Mouse (Mus musculus) forebrain, postnatal 0 days (tissue): Measurements from ENCODE around the gene Trappc5. TPM values are rescaled to one million over a fixed set of nuclear protein-coding genes. Genes with fewer than 3 reads are reported as not detected.

ENCODE experiments used
- ATAC-seq: fragments of 200-750 bp; cut with Nextera tagmentation; 2 replicates; pipeline ENCODE4 v1.8.0; 2017; ENCODE audit warnings: mild to moderate bottlenecking, moderate library complexity
- DNase-seq: peaks from one replicate; pipeline ENCODE4 v3.0.0-alpha.2; 2015
- H3K27ac ChIP-seq: fragments of 300-500 bp; sonication (generic); 2 replicates; pipeline ENCODE4 v1.5.1; 2014; ENCODE audit warnings: low read depth, mild to moderate bottlenecking, antibody characterized with exemption, low read length, moderate library complexity, mixed read lengths
- H3K27me3 ChIP-seq: fragments of 300-500 bp; sonication (generic); 2 replicates; pipeline ENCODE4 v1.6.1; 2014; ENCODE audit warnings: mild to moderate bottlenecking, low read length, mixed read lengths; ENCODE audit not compliant: insufficient read depth
- H3K36me3 ChIP-seq: fragments of 300-500 bp; sonication (generic); 2 replicates; pipeline ENCODE4 v1.6.1; 2014; ENCODE audit warnings: mild to moderate bottlenecking, moderate library complexity; ENCODE audit not compliant: insufficient read depth
- H3K4me1 ChIP-seq: fragments of 300-500 bp; sonication (generic); 2 replicates; pipeline ENCODE4 v1.6.1; 2014; ENCODE audit warnings: antibody characterized with exemption; ENCODE audit not compliant: insufficient read depth
- H3K4me2 ChIP-seq: fragments of 300-500 bp; sonication (generic); 2 replicates; pipeline ENCODE4 v1.6.1; 2014; ENCODE audit warnings: low read depth, mild to moderate bottlenecking, moderate library complexity
- H3K4me3 ChIP-seq: fragments of 300-500 bp; sonication (generic); 2 replicates; pipeline ENCODE4 v1.5.1; 2014; ENCODE audit warnings: low read depth, low read length, mixed read lengths
- H3K9ac ChIP-seq: fragments of 300-500 bp; sonication (generic); 2 replicates; pipeline ENCODE4 v1.6.1; 2014; ENCODE audit warnings: mild to moderate bottlenecking
- H3K9me3 ChIP-seq: fragments of 300-500 bp; sonication (generic); 2 replicates; pipeline ENCODE4 v1.6.1; 2016; ENCODE audit warnings: low read length
- CTCF ChIP-seq: sonication (generic); IDR thresholded peaks from 2 replicates; pipeline ENCODE4 v1.5.1; 2016; ENCODE audit warnings: antibody characterized with exemption, control low read depth, low read depth
- WGBS: fragments of 180-500 bp; shearing (Covaris S2); extraction: QIAGEN DNeasy Blood & Tissue Kit; methylation state at CpG from one replicate; pipeline ENCODE4 v1.1.7; 2014; 5-methylcytosine and 5-hydroxymethylcytosine counted together
- polyA plus RNA-seq: library from polyadenylated mRNA; unstranded; fragments of >200 nt; fragmentation: Nextera tagmentation; extraction: Ambion mirVana; gene quantifications from 2 replicates; pipeline ENCODE4 v1.2.1, GENCODE M21; 2015
- total RNA-seq: library from RNA; depleted of rRNA; stranded (reverse); fragments of >200 nt; gene quantifications from 2 replicates; pipeline ENCODE4 v1.2.3, GENCODE M21; 2014; rRNA removed

The Trappc5 gene
- total and polyA plus RNA-seq, 2 experiments from 2014 or later: 68.5 to 70.5 TPM

DNA sequence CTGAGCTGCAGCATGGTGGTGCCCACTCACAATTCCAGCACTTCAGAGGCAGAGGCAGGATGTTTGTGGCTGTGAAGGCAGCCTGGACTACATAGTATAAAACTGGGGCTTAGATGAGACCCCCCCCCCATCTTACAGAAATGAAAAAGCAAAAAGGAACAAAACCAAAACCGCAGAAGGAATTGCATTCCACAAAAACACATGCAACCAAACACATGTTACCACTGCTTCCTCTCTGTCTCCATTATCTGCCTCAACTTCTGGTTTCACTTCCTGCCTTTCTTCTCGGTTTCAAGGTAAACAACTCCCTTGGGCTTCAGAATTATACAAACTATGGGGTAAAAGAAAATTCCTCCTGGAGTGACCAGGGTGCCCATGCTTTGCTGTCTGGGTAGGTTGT lies 35.5 kb downstream of the Trappc5 start:
- H3K4me1 ChIP-seq: no peaks in the 10 kb centered on the region
- no peaks in the 10 kb centered on the region for H3K9me3 ChIP-seq
- 67% methylated on average over 2 of the region's 2 CpGs for WGBS

GRCm38 (mm10) chr8:3717321-3717954 lies 41.3 kb downstream of the Trappc5 start:
- WGBS: 86% methylated on average over 12 of the region's 12 CpGs
- no peak for ATAC-seq
- Histone ChIP-seq H3K4me1 (no peaks in the 10 kb centered on the region), H3K9ac (no peak overlapping the region), H3K27me3 (no peaks in the 10 kb centered on the region), H3K27ac (no peak overlapping the region), H3K4me2 (no peak overlapping the region), H3K4me3 (no peak overlapping the region), H3K9me3 (no peaks in the 10 kb centered on the region), H3K36me3 (no peaks in the 10 kb centered on the region)
- DNase-seq: no peak
- no peak for TF ChIP-seq CTCF

More for the DNA sequence above, 35.5 kb downstream of the Trappc5 start:
- Histone ChIP-seq H3K27me3 (no peaks in the 10 kb centered on the region), H3K4me2 (no peak overlapping the region), H3K27ac (no peak overlapping the region), H3K36me3 (no peaks in the 10 kb centered on the region), H3K4me3 (no peak overlapping the region), H3K9ac (no peak overlapping the region)
- ATAC-seq (no peak), DNase-seq (no peak)
- no peak for TF ChIP-seq CTCF

GRCm38 (mm10) chr8:3718559-3718958 lies 42.5 kb downstream of the Trappc5 start:
- Histone ChIP-seq H3K4me3 (no peak overlapping the region), H3K27me3 (no peaks in the 10 kb centered on the region), H3K27ac (no peak overlapping the region), H3K36me3 (no peaks in the 10 kb centered on the region), H3K4me2 (no peak overlapping the region), H3K9me3 (no peaks in the 10 kb centered on the region), H3K4me1 (no peaks in the 10 kb centered on the region), H3K9ac (no peak overlapping the region)
- peak; percentile 72 for TF ChIP-seq CTCF
- DNase-seq (peak; percentile 26), ATAC-seq (peak; percentile 32; the same call in 1 of the 2 replicates)
- WGBS: 18% methylated on average over 14 of the region's 14 CpGs

DNA sequence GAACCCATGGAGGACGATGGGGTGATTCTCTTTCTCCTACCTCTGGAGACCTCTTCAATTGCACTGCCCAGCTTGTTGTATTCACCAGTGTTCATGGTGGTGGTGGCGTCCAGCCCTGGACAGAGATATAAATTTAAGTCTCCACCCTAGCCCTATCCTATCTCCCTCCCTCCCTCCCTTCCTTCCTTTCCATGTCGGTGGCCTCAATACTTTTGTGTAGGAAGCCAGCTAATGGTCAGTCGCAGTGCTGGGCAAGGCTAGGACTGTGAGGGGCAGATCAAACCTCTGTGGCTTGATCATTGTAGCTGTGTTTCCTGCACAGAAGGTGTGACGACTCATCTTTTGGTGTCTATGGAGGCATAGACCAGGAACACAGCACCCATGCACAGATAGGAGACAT lies 44.5 kb downstream of the Trappc5 start, which contains the start of gene Clec4g:
Gene Clec4g, minus strand, starts transcription at position 101 of the 400 bp plus-strand sequence.
- WGBS: 76% methylated on average over 5 of the region's 5 CpGs
- DNase-seq: no peak
- Histone ChIP-seq H3K27me3 (no peaks in the 10 kb centered on the region), H3K27ac (no peak within 1 kb of the TSS), H3K4me2 (no peak within 1 kb of the TSS), H3K4me3 (no peak within 1 kb of the TSS), H3K4me1 (no peaks in the 10 kb centered on the region), H3K9ac (no peak within 1 kb of the TSS), H3K36me3 (no peaks in the 10 kb centered on the region), H3K9me3 (no peaks in the 10 kb centered on the region)
- no peak for ATAC-seq
- no peak for TF ChIP-seq CTCF

GRCm38 (mm10) chr8:3721041-3721440 lies 44.9 kb downstream of the Trappc5 start:
- H3K4me2 ChIP-seq: no peak overlapping the region
- no peaks in the 10 kb centered on the region for H3K36me3 ChIP-seq
- DNase-seq (peak; percentile 3), ATAC-seq (no peak)
- no peak overlapping the region for H3K4me3 ChIP-seq
- H3K4me1 ChIP-seq: no peaks in the 10 kb centered on the region
- H3K27me3 ChIP-seq: no peaks in the 10 kb centered on the region
- 9% methylated on average over 1 of the region's 1 CpGs for WGBS
- H3K27ac ChIP-seq: no peak overlapping the region
- no peak for TF ChIP-seq CTCF
- H3K9ac ChIP-seq: no peak overlapping the region
- no peaks in the 10 kb centered on the region for H3K9me3 ChIP-seq

Other genes starting within 250 kb of the Trappc5 start
- 1.1 and 1.3 TPM in 2 replicates for gene Pex11g, start 208.6 kb upstream of the Trappc5 start, total RNA-seq
- gene Pex11g, start 208.6 kb upstream of the Trappc5 start, polyA plus RNA-seq: 2.0 and 2.2 TPM in 2 replicates
- 0.15 TPM in 1 of 2 replicates, not detected in the other for gene Tex45, start 205.4 kb upstream of the Trappc5 start, total RNA-seq
- gene Tex45, start 205.4 kb upstream of the Trappc5 start, polyA plus RNA-seq: 0.18 and 0.68 TPM in 2 replicates
- gene Zfp358, start 183.2 kb upstream of the Trappc5 start, total RNA-seq: 64.6 and 85.3 TPM in 2 replicates
- gene Zfp358, start 183.2 kb upstream of the Trappc5 start, polyA plus RNA-seq: 64.7 and 67.9 TPM in 2 replicates
- gene Mcoln1, start 175.8 kb upstream of the Trappc5 start, total RNA-seq: 63.5 and 77.6 TPM in 2 replicates
- gene Mcoln1, start 175.8 kb upstream of the Trappc5 start, polyA plus RNA-seq: 69.8 and 80.5 TPM in 2 replicates
- 42.6 and 56.4 TPM in 2 replicates for gene Pnpla6, start 160.9 kb upstream of the Trappc5 start, total RNA-seq
- 22.2 and 26.3 TPM in 2 replicates for gene Pnpla6, start 160.9 kb upstream of the Trappc5 start, polyA plus RNA-seq
- gene C330021F23Rik, start 108.3 kb upstream of the Trappc5 start, total RNA-seq: not detected in 2 replicates
- 0.22 and 0.29 TPM in 2 replicates for gene C330021F23Rik, start 108.3 kb upstream of the Trappc5 start, polyA plus RNA-seq
- 97.8 and 103 TPM in 2 replicates for gene Camsap3, start 89.0 kb upstream of the Trappc5 start, total RNA-seq
- 36.6 and 42.4 TPM in 2 replicates for gene Camsap3, start 89.0 kb upstream of the Trappc5 start, polyA plus RNA-seq
- gene Xab2, start 55.0 kb upstream of the Trappc5 start, total RNA-seq: 38.7 and 48.4 TPM in 2 replicates
- gene Xab2, start 55.0 kb upstream of the Trappc5 start, polyA plus RNA-seq: 34.6 and 37.3 TPM in 2 replicates
- 17.7 and 22.9 TPM in 2 replicates for gene Pet100, start 54.8 kb upstream of the Trappc5 start, total RNA-seq
- 82.4 and 121 TPM in 2 replicates for gene Pet100, start 54.8 kb upstream of the Trappc5 start, polyA plus RNA-seq
- gene Pcp2, start 50.8 kb upstream of the Trappc5 start, total RNA-seq: not detected in 2 replicates
- gene Pcp2, start 50.8 kb upstream of the Trappc5 start, polyA plus RNA-seq: not detected in 2 replicates
- 33.9 and 43.8 TPM in 2 replicates for gene Stxbp2, start 45.3 kb upstream of the Trappc5 start, total RNA-seq
- 35.5 and 44.7 TPM in 2 replicates for gene Stxbp2, start 45.3 kb upstream of the Trappc5 start, polyA plus RNA-seq
- 0.38 and 1.7 TPM in 2 replicates for gene Retn, start 20.5 kb upstream of the Trappc5 start, total RNA-seq
- 0.42 and 0.44 TPM in 2 replicates for gene Retn, start 20.5 kb upstream of the Trappc5 start, polyA plus RNA-seq
- gene Mcemp1, start 10.5 kb upstream of the Trappc5 start, total RNA-seq: 0.19 TPM in 1 of 2 replicates, not detected in the other
- gene Mcemp1, start 10.5 kb upstream of the Trappc5 start, polyA plus RNA-seq: 0.30 and 0.40 TPM in 2 replicates
- 9.8 and 13.7 TPM in 2 replicates for gene Fcor, start 3.9 kb upstream of the Trappc5 start, total RNA-seq
- 21.0 and 22.2 TPM in 2 replicates for gene Fcor, start 3.9 kb upstream of the Trappc5 start, polyA plus RNA-seq
- not detected in 2 replicates for gene Fcer2a, start 17.9 kb downstream of the Trappc5 start, total RNA-seq
- gene Fcer2a, start 17.9 kb downstream of the Trappc5 start, polyA plus RNA-seq: 0.20 and 0.24 TPM in 2 replicates
- not detected in 2 replicates for gene Clec4g, start 44.4 kb downstream of the Trappc5 start, total RNA-seq
- 0.21 TPM in 1 of 2 replicates, not detected in the other for gene Clec4g, start 44.4 kb downstream of the Trappc5 start, polyA plus RNA-seq
- not detected in 2 replicates for gene Cd209a, start 72.7 kb downstream of the Trappc5 start, total RNA-seq
- gene Cd209a, start 72.7 kb downstream of the Trappc5 start, polyA plus RNA-seq: 0.13 TPM in 1 of 2 replicates, not detected in the other
- not detected in 2 replicates for gene Cd209e, start 178.0 kb downstream of the Trappc5 start, total RNA-seq
- not detected in 2 replicates for gene Cd209e, start 178.0 kb downstream of the Trappc5 start, polyA plus RNA-seq
- gene Cd209d, start 202.3 kb downstream of the Trappc5 start, total RNA-seq: not detected in 2 replicates
- gene Cd209d, start 202.3 kb downstream of the Trappc5 start, polyA plus RNA-seq: not detected in 2 replicates